In genomic region chr12:73516516-73516915, GRCm38 (mm10) we compare ENCODE assay signal across 22 mouse cellular contexts. TPM values are rescaled to one million over a fixed set of nuclear protein-coding genes. Genes with fewer than 3 reads are reported as not detected.
A peak's percentile ranks its signal among the peaks of the same experiment; 100 is the strongest.
DNase-seq lines count a peak whose midpoint lies in the region; ATAC-seq and TF ChIP-seq lines count a peak whose summit lies in the region.
"Had no signal": no experiment of that assay in that cellular context is flagged by ENCODE, and none has a peak within 500 bp of the region (broad histone marks: within the 10 kb centered on the region; RNA-seq: fewer than 3 reads in every experiment).

No protein-coding gene starts in this region.

- H3K4me2 ChIP-seq in stomach, postnatal 0 days (replicated peaks; ENCODE audit: low read depth) = no peak overlapping the region

- H3K27me3 ChIP-seq in E14TG2a.4 (ENCODE audit: insufficient read depth, low read length) = peaks cover 36% of the 10 kb centered on the region
- no peaks in the 10 kb centered on the region for H3K27me3 ChIP-seq in stomach, postnatal 0 days (ENCODE audit: control insufficient read depth, insufficient read depth, low read length)
- H3K27me3 ChIP-seq: Patski had no signal

- H3K9me3 ChIP-seq in E14TG2a.4 (ENCODE audit: low read length) = no peaks in the 10 kb centered on the region
- no peaks in the 10 kb centered on the region for H3K9me3 ChIP-seq in stomach, postnatal 0 days (ENCODE audit: control insufficient read depth, low read length)
- H3K9me3 ChIP-seq: forebrain, embryonic 12.5 days; neural tube, embryonic 13.5 days had no signal

- H3K36me3 ChIP-seq in E14TG2a.4 (ENCODE audit: insufficient read depth, low read length) = no peaks in the 10 kb centered on the region
- no peaks in the 10 kb centered on the region for H3K36me3 ChIP-seq in stomach, postnatal 0 days (ENCODE audit: control insufficient read depth, insufficient read depth, low read length)
- H3K36me3 ChIP-seq: forebrain, embryonic 12.5 days; neural tube, embryonic 13.5 days had no signal

- peaks cover 12% of the 10 kb centered on the region for H3K4me1 ChIP-seq in E14TG2a.4 (replicated peaks; ENCODE audit: low read depth, low read length)
- H3K4me1 ChIP-seq in stomach, postnatal 0 days (replicated peaks; ENCODE audit: control insufficient read depth, insufficient read depth) = no peaks in the 10 kb centered on the region
- H3K4me1 ChIP-seq: forebrain, embryonic 12.5 days; neural tube, embryonic 13.5 days had no signal

- intact Hi-C loops in gastrocnemius, adult 2 months (cut with DNase I) = loop anchor here (5.0 to 10.0 kb wide), 3 partner anchors 64 to 404 kb away; partner anchors contain the start of gene Six4
- intact Hi-C loops in gastrocnemius, postnatal 36 days (cut with DNase I) = loop anchor here (2.0 to 5.0 kb wide), 4 partner anchors 104 to 669 kb away; no protein-coding TSS in a partner anchor
- intact Hi-C loops in heart, postnatal 10 days (cut with DNase I) = loop anchor here (5.0 kb wide), 4 partner anchors 109 to 669 kb away; partner anchors contain the start of gene Mnat1

- 88% methylated on average over 8 of the region's 8 CpGs for WGBS in stomach, postnatal 0 days

- H3K9ac ChIP-seq in stomach, postnatal 0 days (ENCODE audit: low read length) = no peak overlapping the region
- H3K9ac ChIP-seq: forebrain, embryonic 12.5 days; hindbrain, embryonic 14.5 days; liver, embryonic 14.5 days; neural tube, embryonic 13.5 days had no signal

- no peak; the same call in 1 of the 2 replicates for TF ChIP-seq CTCF in gastrocnemius, adult 2 months (IDR thresholded peaks at IDR 0.05)
- peak; percentile 31 for TF ChIP-seq CTCF in E14TG2a.4 (conservative IDR thresholded peaks at IDR 0.05; ENCODE audit: low read length)
- TF ChIP-seq CTCF in stomach, postnatal 0 days (IDR thresholded peaks at IDR 0.05; ENCODE audit: low read depth) = no peak; the same call in 1 of the 2 replicates

- H3K4me3 ChIP-seq in gastrocnemius, adult 2 months = no peak overlapping the region
- H3K4me3 ChIP-seq in E14TG2a.4 (replicated peaks; ENCODE audit: low read length) = peak overlapping the region; percentile 54
- no peak overlapping the region for H3K4me3 ChIP-seq in stomach, postnatal 0 days (ENCODE audit: low read depth, low read length)
- H3K4me3 ChIP-seq: erythroblast, embryonic 14.5 days; forebrain, embryonic 12.5 days; myocyte; neural tube, embryonic 13.5 days had no signal

- 0 out of 2 replicates have a peak, but pooled peaks have one; percentile 8 for ATAC-seq in stomach, postnatal 0 days (ENCODE audit: low FRiP score, low TSS enrichment)
- no peak for ATAC-seq in erythroblast, adult 5-6 weeks (replicated peaks; ENCODE audit: low FRiP score, poor library complexity, severe bottlenecking)
- ATAC-seq: activated CD4-positive, CD25-positive, alpha-beta regulatory T cell, adult 4 months had no signal

- DNase-seq in gastrocnemius, adult 2 months = no peak
- DNase-seq in gastrocnemius, postnatal 36 days = no peak
- DNase-seq in ZHBTc4 (ENCODE audit: low read depth, low spot score) = peak; percentile 53
- DNase-seq in stomach, postnatal 0 days (ENCODE audit: low spot score) = no peak
- DNase-seq in heart, postnatal 10 days = no peak
- DNase-seq: layer of hippocampus, adult 9-11 months; liver; right cerebral cortex, postnatal 4 days had no signal

- peak overlapping the region; percentile 65; the same call in 1 of the 2 replicates for H3K27ac ChIP-seq in gastrocnemius, adult 2 months
- H3K27ac ChIP-seq in stomach, postnatal 0 days (replicated peaks) = no peak overlapping the region
- H3K27ac ChIP-seq: forebrain, embryonic 12.5 days; hindbrain, embryonic 14.5 days; liver, embryonic 14.5 days; macrophage; neural tube, embryonic 13.5 days had no signal

- TF ChIP-seq EP300 in stomach, postnatal 0 days (optimal IDR thresholded peaks at IDR 0.05) = no peak

RNA-seq across cellular contexts. Expression of gene Tmem30b, which starts 29.7 kb away (rescaled TPM):
- under 1 TPM; 0.26 to 0.50 TPM for total RNA-seq in gastrocnemius, adult 2 months (2021)
- total RNA-seq in gastrocnemius, postnatal 36 days (2021) = under 1 TPM; 0.26 to 0.35 TPM
- 78.3 and 83.9 TPM in 2 replicates for polyA plus RNA-seq in stomach, postnatal 0 days (2015; fragmentation: Nextera tagmentation; extraction: Ambion mirVana)
- not detected in 2 replicates for total RNA-seq in erythroblast, adult 5-6 weeks (2015; ENCODE audit: low replicate concordance)
- not detected in 2 replicates for total RNA-seq in erythroblast, adult 5-6 weeks (2017; ENCODE audit: low replicate concordance)
- total RNA-seq in heart, postnatal 10 days (2021) = under 1 TPM; 0.20 to 0.34 TPM
- total RNA-seq: hematopoietic stem cell, adult 5-6 weeks; megakaryocyte-erythroid progenitor cell, adult 5-6 weeks; MEL had no signal
- polyA plus RNA-seq: activated CD4-positive, CD25-positive, alpha-beta regulatory T cell, adult 4 months; erythroblast, embryonic 14.5 days; macrophage; myocyte; Patski had no signal
